Mouse (Mus musculus) gastrocnemius, postnatal 14 days (tissue): ENCODE measurements around the gene Gm10392. TPM values are rescaled to one million over a fixed set of nuclear protein-coding genes. Genes with fewer than 3 reads are reported as not detected.

ENCODE experiments used
- DNase-seq: peaks from one replicate; pipeline ENCODE4 v3.0.0; 2021; ENCODE audit warnings: mixed read lengths
- intact Hi-C: fragments of 180-260 bp; cut with DNase I; formaldehyde crosslinking; loops from one replicate; pipeline ENCODE4 v1.15.1; 2025; ENCODE audit warnings: low total_unique reads
- total RNA-seq, 2 experiments: library from RNA; stranded (reverse); gene quantifications; 2 replicates each; pipeline ENCODE4 v1.2.3; 2021

The Gm10392 gene
- total RNA-seq, 2 experiments from 2014 or later, result not detected

- DNase-seq, result peak; percentile 78
- intact Hi-C loops, result no loop called here
Observed at GRCm38 (mm10) chr11:77467784-77468183, 51.2 kb downstream of the Gm10392 start.

- DNase-seq, result peak; percentile 80
- intact Hi-C loops, result no loop called here
Observed at GRCm38 (mm10) chr11:77467157-77467556, 51.8 kb downstream of the Gm10392 start.

Other genes with a start within 250 kb of the Gm10392 start
- gene Coro6, start 56.8 kb downstream of the Gm10392 start, total RNA-seq, result 10 to 100 TPM; 79.2 to 80.8 TPM
- 1 to 10 TPM; 5.7 to 6.3 TPM for gene Ankrd13b, start 29.5 kb downstream of the Gm10392 start, total RNA-seq
- gene Git1, start 25.6 kb downstream of the Gm10392 start, total RNA-seq, result 10 to 100 TPM; 23.0 to 25.9 TPM
- under 1 TPM; 0.45 to 0.53 TPM for gene Abhd15, start 4.1 kb downstream of the Gm10392 start, total RNA-seq
- 1 to 10 TPM; 6.0 to 6.3 TPM for gene Trp53i13, start 3.2 kb downstream of the Gm10392 start, total RNA-seq
- 10 to 100 TPM; 34.3 to 35.1 TPM for gene Taok1, start 88.6 kb upstream of the Gm10392 start, total RNA-seq
- gene Nufip2, start 167.0 kb upstream of the Gm10392 start, total RNA-seq, result 10 to 100 TPM; 38.0 to 42.0 TPM
- not detected for gene Cryba1, start 206.1 kb upstream of the Gm10392 start, total RNA-seq
- gene Myo18a, start 244.0 kb upstream of the Gm10392 start, total RNA-seq, result 100 to 1,000 TPM; 307 to 323 TPM